Mouse (Mus musculus): Measurements from ENCODE around the gene Gch1.

Gch1 gene

DNA sequence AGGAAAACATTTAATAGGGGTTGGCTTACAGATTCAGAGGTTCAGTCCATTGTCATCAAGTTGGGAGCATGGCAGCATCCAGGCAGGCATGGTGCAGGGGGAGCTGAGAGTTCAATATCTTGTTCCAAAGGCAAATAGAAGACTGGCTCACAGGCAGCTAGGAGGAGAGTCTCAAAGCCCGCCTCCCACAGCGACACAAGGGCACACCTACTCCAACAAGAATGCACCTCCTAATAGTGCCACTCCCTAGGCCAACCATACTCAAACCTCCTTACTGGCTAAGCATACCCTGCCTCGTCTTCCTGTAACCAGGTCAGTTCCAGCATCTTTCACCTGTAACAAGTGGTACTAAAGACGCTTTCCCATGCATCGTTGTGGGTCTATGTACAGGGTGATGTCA is 61.2 kb downstream of the Gch1 start:
- ChIA-PET CTCF (interaction anchor here in 1 of 4 experiments (0.9 kb wide), 1 partner anchor 66 kb away, joined by 3 read pairs; no protein-coding TSS in a partner anchor), POLR2A (no interaction called here)

DNA sequence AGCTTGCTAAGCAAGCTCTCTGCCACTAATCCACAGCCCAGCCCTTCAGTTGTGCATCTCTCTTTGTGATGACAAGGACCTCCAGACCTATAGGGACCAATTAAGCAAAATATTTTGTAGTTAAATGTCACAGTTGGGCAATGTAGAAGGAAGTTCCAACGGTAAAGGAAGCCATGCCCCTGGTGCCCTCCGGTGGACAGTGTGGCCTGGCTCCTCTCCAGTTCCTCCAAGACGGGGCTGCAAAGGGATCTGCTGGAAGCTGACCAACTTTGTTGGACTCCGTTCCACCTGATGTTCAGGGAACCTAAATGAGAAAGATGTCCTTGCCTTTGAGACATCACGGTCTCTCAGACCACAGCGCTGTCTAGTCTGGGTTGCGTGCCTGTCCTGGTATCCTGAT is 71.7 kb downstream of the Gch1 start:
- CTCF ChIA-PET: interaction anchor here in 2 of 4 experiments (1.7 to 3.1 kb wide), 2 partner anchors 31 kb away, joined by 6 to 10 read pairs; no protein-coding TSS in a partner anchor
- POLR2A ChIA-PET: no interaction called here

DNA sequence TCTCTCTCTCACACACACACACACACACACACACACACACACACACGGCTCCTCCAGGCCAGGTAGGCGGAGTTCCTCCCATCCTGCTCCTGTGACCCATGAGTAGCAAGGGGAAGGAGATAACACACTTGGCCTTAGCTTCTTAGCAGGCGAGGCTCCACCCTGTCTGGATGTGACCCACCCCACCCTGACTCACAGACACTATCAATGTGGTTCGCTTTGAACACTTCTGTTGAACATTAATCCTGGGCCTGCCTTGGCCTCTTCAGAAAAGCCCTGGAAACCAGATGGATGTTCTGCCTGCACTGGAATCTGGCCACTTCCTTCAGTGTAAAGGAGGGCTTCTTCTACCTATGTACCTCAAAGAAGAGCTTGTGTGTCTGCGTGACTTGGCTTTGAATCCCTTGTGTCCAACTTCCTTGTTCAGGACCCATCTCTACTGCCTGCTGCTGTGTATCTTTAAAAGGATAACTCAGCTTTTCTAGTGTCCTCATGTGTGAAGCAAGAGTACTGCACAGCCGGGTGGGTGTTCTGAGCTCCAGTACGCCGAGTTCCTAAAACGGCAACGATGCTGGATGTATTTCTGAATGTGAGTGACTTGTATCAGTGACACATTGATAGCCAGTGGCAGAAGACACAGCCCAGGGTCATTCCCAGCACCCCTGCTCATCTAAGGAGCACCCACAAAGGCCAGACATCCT is 73.0 kb downstream of the Gch1 start:
- CTCF ChIA-PET: interaction anchor here in 3 of 4 experiments (0.6 to 3.1 kb wide), 4 partner anchors 29 to 78 kb away, joined by 3 to 10 read pairs (median 4); no protein-coding TSS in a partner anchor
- POLR2A ChIA-PET: interaction anchor here in 1 of 4 experiments (1.8 kb wide), 1 partner anchor 215 kb away, joined by 4 read pairs; no protein-coding TSS in a partner anchor

DNA sequence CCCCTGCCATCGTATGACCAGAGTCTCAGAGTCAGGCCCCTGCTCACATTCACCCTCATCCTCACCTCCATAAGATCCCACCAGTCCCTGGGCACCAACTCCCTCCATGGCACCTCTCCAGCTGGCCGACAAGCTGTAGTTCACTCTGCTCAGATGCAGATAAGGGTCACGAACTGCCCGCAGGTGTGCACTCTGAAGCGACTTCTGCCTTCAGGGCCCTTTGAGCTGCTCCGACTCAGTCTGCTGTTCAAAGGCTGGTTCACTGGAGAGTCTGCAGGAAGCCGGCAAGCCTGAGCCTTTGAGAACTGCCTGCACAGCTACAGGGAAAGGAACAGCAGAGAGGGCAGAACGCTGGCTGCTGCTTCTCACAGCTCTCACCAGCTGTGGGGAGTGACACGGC is 74.1 kb downstream of the Gch1 start:
- POLR2A ChIA-PET: interaction anchor here in 2 of 4 experiments (1.3 to 1.8 kb wide), 2 partner anchors 28 to 216 kb away, joined by 3 to 4 read pairs; no protein-coding TSS in a partner anchor
- CTCF ChIA-PET: interaction anchor here in 2 of 4 experiments (1.5 to 3.1 kb wide), 2 partner anchors 28 to 29 kb away, joined by 3 to 10 read pairs; no protein-coding TSS in a partner anchor

DNA sequence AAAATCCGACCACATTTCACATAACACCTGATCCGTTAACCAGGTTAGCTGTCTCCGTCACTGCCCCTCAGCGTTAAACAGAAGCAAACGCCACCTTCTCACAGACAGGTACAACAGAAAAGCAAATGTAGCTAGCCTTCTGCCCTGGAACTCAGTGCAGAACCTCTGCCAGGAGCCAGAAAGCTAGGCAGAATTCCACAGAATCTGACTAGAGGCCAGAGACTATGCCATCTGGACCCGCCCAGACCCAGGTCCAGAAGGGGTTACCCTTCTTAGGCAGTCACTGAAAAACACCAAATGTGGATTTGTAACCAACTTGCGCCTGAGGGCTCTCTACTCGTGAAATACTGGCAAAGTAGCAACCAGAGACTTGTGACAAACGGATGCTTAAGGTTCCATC is 77.9 kb downstream of the Gch1 start:
- ChIA-PET POLR2A (interaction anchor here in 1 of 4 experiments (0.7 to 2.4 kb wide), 4 partner anchors 9 to 294 kb away, joined by 3 to 5 read pairs (median 4); no protein-coding TSS in a partner anchor), CTCF (interaction anchor here (0.6 to 1.9 kb wide), 7 partner anchors 16 to 389 kb away, joined by 3 to 8 read pairs (median 6); no protein-coding TSS in a partner anchor)

DNA sequence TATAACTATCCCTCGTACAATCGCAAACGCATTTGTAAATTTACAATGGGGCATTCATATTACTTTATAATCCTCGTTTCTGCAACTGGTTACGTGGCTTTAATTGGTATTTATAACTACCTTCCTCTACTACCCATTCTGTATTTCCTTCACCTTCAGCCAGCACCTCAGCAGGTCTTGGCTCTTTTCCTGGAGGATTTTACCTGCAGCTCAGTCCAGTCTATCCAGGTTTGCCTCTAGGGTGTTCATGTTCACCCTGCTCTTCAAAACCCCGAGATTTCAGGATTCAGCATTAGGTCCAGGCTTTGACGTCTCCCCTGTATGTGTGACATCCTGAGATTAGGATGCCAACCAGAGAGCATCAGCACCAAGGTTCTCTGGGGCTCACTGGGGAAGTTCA is 78.8 kb downstream of the Gch1 start:
- ChIA-PET POLR2A (interaction anchor here in 1 of 4 experiments (1.3 to 2.4 kb wide), 2 partner anchors 10 to 24 kb away, joined by 5 read pairs; no protein-coding TSS in a partner anchor), CTCF (interaction anchor here in 2 of 4 experiments (0.9 to 1.9 kb wide), 3 partner anchors 23 to 36 kb away, joined by 3 to 8 read pairs (median 6); no protein-coding TSS in a partner anchor)

DNA sequence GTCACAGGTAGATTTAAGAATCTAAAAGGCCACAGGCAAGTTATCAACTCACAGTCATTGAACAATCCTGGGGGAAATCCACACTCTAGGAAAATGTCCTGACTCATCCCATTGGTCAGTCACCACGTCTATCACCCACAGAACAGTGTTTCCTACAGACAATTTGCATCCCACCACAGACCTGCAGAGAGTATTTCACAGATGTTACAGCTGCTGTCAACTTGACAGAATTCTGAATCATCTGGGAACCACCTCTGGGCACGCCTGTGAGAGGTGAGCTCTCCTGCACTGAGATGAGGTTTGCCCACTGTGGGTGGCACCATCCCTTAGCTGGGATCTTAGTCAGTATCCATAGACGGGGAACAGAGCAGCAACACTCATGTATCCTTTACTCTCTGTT is 81.8 kb downstream of the Gch1 start:
- CTCF ChIA-PET: interaction anchor here in 1 of 4 experiments (0.8 kb wide), 1 partner anchor 20 kb away, joined by 3 read pairs; no protein-coding TSS in a partner anchor
- POLR2A ChIA-PET: no interaction called here

DNA sequence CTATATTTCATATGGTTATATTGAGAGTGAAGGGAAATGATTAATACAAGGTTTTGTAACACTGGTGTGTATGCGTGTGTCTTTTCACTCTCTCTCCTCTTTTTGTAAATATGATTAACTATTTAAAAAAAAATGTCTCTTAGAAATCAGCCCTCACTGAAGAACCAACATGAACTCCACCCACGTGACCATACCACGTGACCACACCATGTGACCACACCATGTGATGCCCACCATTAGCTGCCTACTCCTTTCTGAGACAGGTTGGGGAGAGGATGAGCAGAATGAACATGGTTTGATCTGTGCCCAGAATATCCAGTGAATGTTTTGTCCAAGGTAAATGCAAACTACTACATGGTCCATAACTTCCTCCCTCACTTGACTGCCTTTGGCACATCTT is 83.5 kb downstream of the Gch1 start:
- ChIA-PET CTCF (interaction anchor here in 2 of 4 experiments (2.8 to 3.6 kb wide), 2 partner anchors 18 to 19 kb away, joined by 14 to 18 read pairs; no protein-coding TSS in a partner anchor), POLR2A (no interaction called here)

DNA sequence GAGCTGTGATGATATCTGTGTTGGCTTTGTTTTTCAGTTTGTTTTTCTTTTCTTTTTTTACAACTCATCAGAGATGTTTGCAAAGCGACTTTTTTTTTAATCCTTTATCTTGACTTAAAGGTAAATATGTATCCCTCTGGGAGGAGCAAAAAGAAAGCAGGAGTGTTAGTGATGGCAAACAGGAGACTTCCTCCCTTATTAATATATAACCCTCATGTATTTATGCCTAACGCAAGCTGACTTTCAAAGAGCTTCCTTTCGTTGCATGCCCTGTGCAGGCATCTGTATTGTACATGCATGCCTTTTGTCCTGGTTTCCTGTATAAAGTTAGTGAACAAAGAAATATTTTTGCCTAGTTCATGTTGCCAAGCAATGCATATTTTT is 84.0 kb downstream of the Gch1 start:
- ChIA-PET CTCF (interaction anchor here in 2 of 4 experiments (2.8 to 3.6 kb wide), 2 partner anchors 18 kb away, joined by 14 to 18 read pairs; no protein-coding TSS in a partner anchor), POLR2A (interaction anchor here in 2 of 4 experiments (0.5 to 1.1 kb wide), 2 partner anchors 84 to 146 kb away, joined by 4 read pairs; partner anchors contain the start of gene Gch1 (in 1 of the 2))

DNA sequence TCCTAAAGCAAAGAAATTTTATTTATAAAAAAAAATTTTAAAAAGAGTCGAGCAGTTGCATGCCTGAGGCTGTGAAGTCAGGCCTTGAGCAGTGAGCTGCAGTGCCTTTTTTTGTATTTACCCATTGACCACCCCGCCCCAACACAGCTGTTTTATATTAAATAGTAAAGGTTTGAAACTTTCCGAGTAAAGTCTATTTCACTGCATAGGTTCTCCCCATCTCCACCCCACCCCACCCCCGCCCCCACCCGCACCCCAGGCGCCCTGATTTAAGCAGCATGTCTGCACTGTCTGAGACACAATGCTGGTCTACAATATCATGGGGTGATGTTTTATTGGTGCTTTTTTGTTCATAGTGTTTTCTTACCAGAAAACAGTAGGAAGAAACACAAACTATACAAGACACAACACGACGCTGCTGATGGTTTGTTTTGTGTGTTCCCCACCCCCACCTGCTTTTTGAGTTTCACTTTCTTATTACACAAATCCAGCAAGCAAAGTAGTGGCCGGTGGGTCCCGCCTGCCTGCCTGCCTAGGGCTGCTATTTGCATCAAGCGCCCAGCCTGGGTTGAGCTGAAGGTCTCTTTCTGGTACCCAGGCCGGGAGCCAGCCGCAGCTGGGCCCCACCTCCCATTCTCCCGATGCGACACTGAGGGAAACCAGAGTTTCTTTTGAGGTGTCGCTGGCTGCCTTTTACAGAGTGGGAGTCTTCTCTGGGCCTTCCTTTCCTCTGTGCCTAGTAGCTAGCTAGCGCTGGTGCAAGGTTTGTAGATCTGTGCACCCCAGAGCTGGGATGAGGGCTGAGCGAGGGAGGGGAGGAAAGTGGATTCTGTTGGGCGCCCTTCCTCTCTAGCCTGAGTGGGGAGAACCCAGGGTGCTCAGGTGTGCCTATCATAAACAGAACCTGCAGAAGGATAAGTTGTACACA is 84.7 kb downstream of the Gch1 start:
- ChIA-PET CTCF (interaction anchor here in 3 of 4 experiments (0.6 to 3.6 kb wide), 3 partner anchors 17 to 21 kb away, joined by 3 to 18 read pairs (median 14); no protein-coding TSS in a partner anchor), POLR2A (interaction anchor here in 2 of 4 experiments (0.5 to 1.1 kb wide), 2 partner anchors 85 to 147 kb away, joined by 4 read pairs; partner anchors contain the start of gene Gch1 (in 1 of the 2))

Data from embryonic stem cell, embryonic (primary cell).